Mouse (Mus musculus): ENCODE measurements around the gene Naaladl1. TPM values are rescaled to one million over a fixed set of nuclear protein-coding genes. Genes with fewer than 3 reads are reported as not detected.

Naaladl1 gene
- total RNA-seq, 1 experiment: 0.80 TPM

GRCm38 (mm10) chr19:6097847-6098246 is 7.7 kb upstream of the Naaladl1 start:
- in situ Hi-C loops (cut with MboI; ENCODE audit: low sequenced_read_pairs in 2 of 2, unreplicated experiment in 2 of 2): no loop called here
- peaks cover 41% of the 10 kb centered on the region for H3K36me3 ChIP-seq (ENCODE audit: control insufficient read depth, insufficient read depth, low read length, poor library complexity, severe bottlenecking)
- peaks cover 0 to 9% of the 10 kb centered on the region in 2 experiments; a peak in 2 of 4 replicates for H3K4me1 ChIP-seq (ENCODE audit: control insufficient read depth in 2 of 2, insufficient read depth in 2 of 2, low read length in 2 of 2, poor library complexity in 1 of 2)
- no peak overlapping the region for H3K4me3 ChIP-seq (ENCODE audit: insufficient read depth in 1 of 2, low read depth in 1 of 2, low read length in 2 of 2, poor library complexity in 1 of 2, severe bottlenecking in 1 of 2)
- DNase-seq (ENCODE audit: low read depth, low spot score): no peak
- no peaks in the 10 kb centered on the region for H3K9me3 ChIP-seq (ENCODE audit: control insufficient read depth, insufficient read depth, low read depth, low read length)
- no peak overlapping the region for H3K9ac ChIP-seq (ENCODE audit: insufficient read depth, low read depth, low read length, poor library complexity, severe bottlenecking)
- TF ChIP-seq CHD2 (IDR thresholded peaks at IDR 0.05; ENCODE audit: low read depth, low read length) (no peak), HCFC1 (IDR thresholded peaks at IDR 0.05; ENCODE audit: borderline replicate concordance, insufficient read depth, low read length) (no peak), ZNF384 (IDR thresholded peaks at IDR 0.05; ENCODE audit: low read depth, low read length) (no peak), ZC3H11A (IDR thresholded peaks at IDR 0.05; ENCODE audit: borderline replicate concordance, low read depth, low read length) (no peak), MAFK (IDR thresholded peaks at IDR 0.05; ENCODE audit: insufficient read depth, low read depth, low read length) (no peak)
- H3K27ac ChIP-seq (ENCODE audit: insufficient read depth, low read depth, low read length, poor library complexity, severe bottlenecking): no peak overlapping the region

- Histone ChIP-seq H3K9me3 (ENCODE audit: control insufficient read depth, insufficient read depth, low read depth, low read length) (no peaks in the 10 kb centered on the region), H3K27ac (ENCODE audit: insufficient read depth, low read depth, low read length, poor library complexity, severe bottlenecking) (no peak overlapping the region), H3K36me3 (ENCODE audit: control insufficient read depth, insufficient read depth, low read length, poor library complexity, severe bottlenecking) (peaks cover 20% of the 10 kb centered on the region), H3K9ac (ENCODE audit: insufficient read depth, low read depth, low read length, poor library complexity, severe bottlenecking) (no peak overlapping the region), H3K4me3 (ENCODE audit: insufficient read depth in 1 of 2, low read depth in 1 of 2, low read length in 2 of 2, poor library complexity in 1 of 2, severe bottlenecking in 1 of 2) (no peak overlapping the region), H3K4me1 (ENCODE audit: control insufficient read depth in 2 of 2, insufficient read depth in 2 of 2, low read length in 2 of 2, poor library complexity in 1 of 2) (peaks cover 0 to 15% of the 10 kb centered on the region in 2 experiments; a peak in 2 of 4 replicates)
- TF ChIP-seq MAFK (IDR thresholded peaks at IDR 0.05; ENCODE audit: insufficient read depth, low read depth, low read length) (no peak), HCFC1 (IDR thresholded peaks at IDR 0.05; ENCODE audit: borderline replicate concordance, insufficient read depth, low read length) (no peak), ZC3H11A (IDR thresholded peaks at IDR 0.05; ENCODE audit: borderline replicate concordance, low read depth, low read length) (no peak), CHD2 (IDR thresholded peaks at IDR 0.05; ENCODE audit: low read depth, low read length) (no peak), ZNF384 (IDR thresholded peaks at IDR 0.05; ENCODE audit: low read depth, low read length) (no peak)
- in situ Hi-C loops (cut with MboI; ENCODE audit: low sequenced_read_pairs in 2 of 2, unreplicated experiment in 2 of 2): no loop called here
- DNase-seq (ENCODE audit: low read depth, low spot score): no peak
Observed at GRCm38 (mm10) chr19:6101186-6101585, 4.4 kb upstream of the Naaladl1 start.

GRCm38 (mm10) chr19:6102169-6102853 is 3.3 kb upstream of the Naaladl1 start:
- H3K9me3 ChIP-seq (ENCODE audit: control insufficient read depth, insufficient read depth, low read depth, low read length): no peaks in the 10 kb centered on the region
- TF ChIP-seq MAFK (IDR thresholded peaks at IDR 0.05; ENCODE audit: insufficient read depth, low read depth, low read length) (no peak), HCFC1 (IDR thresholded peaks at IDR 0.05; ENCODE audit: borderline replicate concordance, insufficient read depth, low read length) (no peak), CHD2 (IDR thresholded peaks at IDR 0.05; ENCODE audit: low read depth, low read length) (no peak), ZC3H11A (IDR thresholded peaks at IDR 0.05; ENCODE audit: borderline replicate concordance, low read depth, low read length) (no peak), ZNF384 (IDR thresholded peaks at IDR 0.05; ENCODE audit: low read depth, low read length) (no peak)
- H3K4me1 ChIP-seq (ENCODE audit: control insufficient read depth in 2 of 2, insufficient read depth in 2 of 2, low read length in 2 of 2, poor library complexity in 1 of 2): peaks cover 0 to 15% of the 10 kb centered on the region in 2 experiments; a peak in 2 of 4 replicates
- H3K9ac ChIP-seq (ENCODE audit: insufficient read depth, low read depth, low read length, poor library complexity, severe bottlenecking): no peak overlapping the region
- in situ Hi-C loops (cut with MboI; ENCODE audit: low sequenced_read_pairs in 2 of 2, unreplicated experiment in 2 of 2): no loop called here
- H3K4me3 ChIP-seq (ENCODE audit: insufficient read depth in 1 of 2, low read depth in 1 of 2, low read length in 2 of 2, poor library complexity in 1 of 2, severe bottlenecking in 1 of 2): no peak overlapping the region
- H3K36me3 ChIP-seq (ENCODE audit: control insufficient read depth, insufficient read depth, low read length, poor library complexity, severe bottlenecking): peaks cover 20% of the 10 kb centered on the region
- no peak overlapping the region for H3K27ac ChIP-seq (ENCODE audit: insufficient read depth, low read depth, low read length, poor library complexity, severe bottlenecking)
- no peak for DNase-seq (ENCODE audit: low read depth, low spot score)

GRCm38 (mm10) chr19:6104476-6104875 is 1.1 kb upstream of the Naaladl1 start:
- Histone ChIP-seq H3K36me3 (ENCODE audit: control insufficient read depth, insufficient read depth, low read length, poor library complexity, severe bottlenecking) (peaks cover 8% of the 10 kb centered on the region; the same call in 1 of the 2 replicates), H3K9ac (ENCODE audit: insufficient read depth, low read depth, low read length, poor library complexity, severe bottlenecking) (no peak overlapping the region), H3K4me3 (ENCODE audit: insufficient read depth in 1 of 2, low read depth in 1 of 2, low read length in 2 of 2, poor library complexity in 1 of 2, severe bottlenecking in 1 of 2) (no peak overlapping the region), H3K27ac (ENCODE audit: insufficient read depth, low read depth, low read length, poor library complexity, severe bottlenecking) (no peak overlapping the region), H3K4me1 (ENCODE audit: control insufficient read depth in 2 of 2, insufficient read depth in 2 of 2, low read length in 2 of 2, poor library complexity in 1 of 2) (peaks cover 0 to 15% of the 10 kb centered on the region in 2 experiments; a peak in 2 of 4 replicates), H3K9me3 (ENCODE audit: control insufficient read depth, insufficient read depth, low read depth, low read length) (no peaks in the 10 kb centered on the region)
- TF ChIP-seq CHD2 (IDR thresholded peaks at IDR 0.05; ENCODE audit: low read depth, low read length): no peak
- TF ChIP-seq HCFC1 (IDR thresholded peaks at IDR 0.05; ENCODE audit: borderline replicate concordance, insufficient read depth, low read length): no peak
- TF ChIP-seq ZNF384 (IDR thresholded peaks at IDR 0.05; ENCODE audit: low read depth, low read length): no peak
- no peak for TF ChIP-seq MAFK (IDR thresholded peaks at IDR 0.05; ENCODE audit: insufficient read depth, low read depth, low read length)
- no peak for TF ChIP-seq ZC3H11A (IDR thresholded peaks at IDR 0.05; ENCODE audit: borderline replicate concordance, low read depth, low read length)
- in situ Hi-C loops (cut with MboI; ENCODE audit: low sequenced_read_pairs in 2 of 2, unreplicated experiment in 2 of 2): no loop called here
- DNase-seq (ENCODE audit: low read depth, low spot score): no peak
